Mouse (Mus musculus): ENCODE measurements around the gene Des. TPM values are rescaled to one million over a fixed set of nuclear protein-coding genes. Genes with fewer than 3 reads are reported as not detected.
A peak's percentile ranks its signal among the peaks of the same experiment; 100 is the strongest.

The Des gene
- polyA plus RNA-seq, 1 experiment from 2014 or later: 42.9 TPM

DNA sequence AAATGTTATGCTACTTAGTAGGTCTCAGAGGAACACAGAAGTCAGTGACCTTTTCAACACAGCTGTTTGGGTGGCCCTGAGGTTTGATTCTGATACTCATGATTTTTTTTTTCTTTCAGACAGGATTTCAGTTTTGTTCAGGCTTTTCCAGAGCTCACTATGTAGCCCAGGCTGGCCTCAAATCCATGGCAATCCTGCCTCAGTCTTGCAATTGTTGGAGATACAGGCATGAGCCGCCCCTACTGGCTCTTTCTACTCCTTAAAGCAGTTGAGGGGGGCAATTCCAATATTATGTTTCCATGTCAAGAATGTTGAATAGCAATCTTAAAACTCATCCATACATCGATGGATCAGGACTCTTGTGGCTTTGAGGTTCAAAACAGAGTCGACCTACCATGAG, 41.8 kb upstream of the Des start:
- Histone ChIP-seq H3K36me3 (ENCODE audit: insufficient read depth) (peaks cover 22% of the 10 kb centered on the region), H3K9ac (no peak overlapping the region), H3K4me3 (ENCODE audit: low read depth, low read length) (no peak overlapping the region; the same call in 1 of the 2 replicates), H3K27ac (ENCODE audit: low read depth) (no peak overlapping the region; the same call in 1 of the 2 replicates), H3K4me1 (ENCODE audit: insufficient read depth) (no peaks in the 10 kb centered on the region), H3K4me2 (peak overlapping the region; percentile 29), H3K9me3 (ENCODE audit: low read depth, low read length) (no peaks in the 10 kb centered on the region), H3K27me3 (ENCODE audit: insufficient read depth, low read length) (no peaks in the 10 kb centered on the region)
- WGBS: 71% methylated on average over 3 of the region's 3 CpGs
- no peak for TF ChIP-seq CTCF (IDR thresholded peaks at IDR 0.05; ENCODE audit: low read depth)
- ATAC-seq (ENCODE audit: insufficient read depth): no peak
- no peak for DNase-seq

DNA sequence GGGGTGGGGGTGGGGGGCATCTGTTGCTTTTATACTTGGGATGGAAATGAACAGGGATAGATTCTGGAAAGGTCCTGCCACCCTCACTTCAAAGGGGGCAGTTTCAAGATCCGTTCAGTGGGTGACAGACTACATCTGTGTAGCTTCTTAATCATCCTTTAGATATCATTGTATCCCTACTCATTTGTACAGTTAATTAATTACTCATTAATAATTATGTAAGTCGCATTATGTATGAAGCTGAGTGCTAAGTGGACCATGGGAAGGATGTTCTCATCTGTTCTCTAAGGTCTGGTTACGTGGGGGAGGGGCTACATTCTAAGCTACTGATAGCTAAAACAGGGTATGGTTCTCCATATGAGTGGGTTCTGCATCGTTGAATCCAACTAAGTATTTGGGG, 41.4 kb upstream of the Des start:
- no peaks in the 10 kb centered on the region for H3K27me3 ChIP-seq (ENCODE audit: insufficient read depth, low read length)
- no peaks in the 10 kb centered on the region for H3K4me1 ChIP-seq (ENCODE audit: insufficient read depth)
- H3K36me3 ChIP-seq (ENCODE audit: insufficient read depth): peaks cover 18% of the 10 kb centered on the region; the same call in 1 of the 2 replicates
- H3K9ac ChIP-seq: no peak overlapping the region
- H3K9me3 ChIP-seq (ENCODE audit: low read depth, low read length): no peaks in the 10 kb centered on the region
- H3K4me2 ChIP-seq: no peak overlapping the region
- H3K4me3 ChIP-seq (ENCODE audit: low read depth, low read length): no peak overlapping the region
- DNase-seq (no peak), ATAC-seq (ENCODE audit: insufficient read depth) (no peak)
- H3K27ac ChIP-seq (ENCODE audit: low read depth): no peak overlapping the region
- TF ChIP-seq CTCF (IDR thresholded peaks at IDR 0.05; ENCODE audit: low read depth): no peak
- WGBS: 84% methylated on average over 4 of the region's 4 CpGs

DNA sequence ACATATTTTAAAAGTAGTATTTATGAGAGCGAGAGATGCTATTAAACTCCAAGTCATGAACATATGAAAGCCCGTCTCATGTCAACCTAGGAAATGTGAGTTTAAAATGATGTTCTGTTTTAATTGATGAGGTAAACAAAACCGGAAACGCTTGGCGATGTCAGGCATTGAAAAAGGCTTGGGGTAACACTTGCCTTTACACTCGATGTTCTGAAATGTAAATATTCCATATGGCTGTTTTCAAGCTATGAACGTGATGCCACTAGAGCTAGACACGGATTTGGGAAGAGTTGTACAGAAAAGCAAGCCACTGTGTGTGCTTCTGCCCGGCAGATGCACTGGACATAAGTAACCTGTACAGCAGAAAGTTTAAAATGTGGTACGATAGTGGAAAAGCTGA, 41.0 kb upstream of the Des start:
- Histone ChIP-seq H3K4me2 (no peak overlapping the region), H3K9me3 (ENCODE audit: low read depth, low read length) (no peaks in the 10 kb centered on the region), H3K4me1 (ENCODE audit: insufficient read depth) (no peaks in the 10 kb centered on the region), H3K9ac (no peak overlapping the region), H3K27ac (ENCODE audit: low read depth) (no peak overlapping the region), H3K4me3 (ENCODE audit: low read depth, low read length) (no peak overlapping the region), H3K27me3 (ENCODE audit: insufficient read depth, low read length) (no peaks in the 10 kb centered on the region), H3K36me3 (ENCODE audit: insufficient read depth) (peaks cover 14% of the 10 kb centered on the region; the same call in 1 of the 2 replicates)
- no peak for TF ChIP-seq CTCF (IDR thresholded peaks at IDR 0.05; ENCODE audit: low read depth)
- no peak for ATAC-seq (ENCODE audit: insufficient read depth)
- WGBS: 68% methylated on average over 10 of the region's 10 CpGs
- DNase-seq: no peak

DNA sequence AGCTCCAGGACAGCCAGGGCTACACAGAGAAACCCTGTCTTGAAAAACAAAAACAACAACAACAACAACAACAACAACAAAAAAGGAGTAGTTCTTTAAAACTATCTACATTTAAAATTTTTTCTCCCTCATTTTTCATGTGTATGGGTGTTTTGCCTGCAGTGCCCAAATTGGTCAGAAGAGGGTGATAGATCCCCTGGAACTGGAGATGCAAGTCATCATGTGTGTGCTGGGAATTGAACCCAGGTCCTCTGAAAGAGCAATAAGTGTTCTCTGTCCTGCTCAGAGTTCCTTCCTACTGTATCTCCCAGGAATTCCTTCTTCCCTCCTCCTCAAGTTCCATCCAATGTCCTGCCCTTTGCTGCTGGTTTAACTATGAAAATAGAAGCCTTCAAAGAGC, 32.7 kb upstream of the Des start:
- Histone ChIP-seq H3K27ac (ENCODE audit: low read depth) (no peak overlapping the region), H3K4me3 (ENCODE audit: low read depth, low read length) (no peak overlapping the region), H3K4me1 (ENCODE audit: insufficient read depth) (no peaks in the 10 kb centered on the region), H3K36me3 (ENCODE audit: insufficient read depth) (no peaks in the 10 kb centered on the region), H3K9me3 (ENCODE audit: low read depth, low read length) (no peaks in the 10 kb centered on the region), H3K4me2 (no peak overlapping the region), H3K9ac (no peak overlapping the region), H3K27me3 (ENCODE audit: insufficient read depth, low read length) (no peaks in the 10 kb centered on the region)
- no peak for TF ChIP-seq CTCF (IDR thresholded peaks at IDR 0.05; ENCODE audit: low read depth)
- DNase-seq: no peak
- no peak for ATAC-seq (ENCODE audit: insufficient read depth)

DNA sequence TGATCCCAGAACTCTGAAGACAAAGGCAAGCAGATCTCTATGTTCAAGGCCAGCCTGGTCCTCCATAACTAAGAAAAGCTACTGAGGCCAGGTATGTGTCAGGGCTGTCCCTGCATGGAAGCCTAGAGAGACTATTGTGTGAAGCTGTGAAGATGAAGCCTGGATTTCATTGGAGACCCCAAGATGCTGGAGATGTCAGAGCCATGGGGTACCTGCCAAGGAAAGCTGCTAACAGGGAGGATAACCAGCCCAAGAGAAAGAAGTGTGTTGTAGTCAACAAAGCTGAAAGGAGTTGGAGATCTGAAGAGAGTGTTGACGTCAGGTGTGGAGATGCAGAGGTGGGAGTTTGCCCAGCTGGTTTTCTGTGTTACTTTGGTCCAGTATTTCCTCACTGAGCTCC, 28.9 kb upstream of the Des start:
- DNase-seq (no peak), ATAC-seq (ENCODE audit: insufficient read depth) (no peak)
- Histone ChIP-seq H3K4me3 (ENCODE audit: low read depth, low read length) (no peak overlapping the region), H3K9ac (no peak overlapping the region), H3K9me3 (ENCODE audit: low read depth, low read length) (no peaks in the 10 kb centered on the region), H3K27ac (ENCODE audit: low read depth) (no peak overlapping the region), H3K27me3 (ENCODE audit: insufficient read depth, low read length) (no peaks in the 10 kb centered on the region), H3K4me2 (no peak overlapping the region), H3K36me3 (ENCODE audit: insufficient read depth) (no peaks in the 10 kb centered on the region), H3K4me1 (ENCODE audit: insufficient read depth) (no peaks in the 10 kb centered on the region)
- WGBS: 59% methylated on average over 1 of the region's 1 CpGs
- no peak for TF ChIP-seq CTCF (IDR thresholded peaks at IDR 0.05; ENCODE audit: low read depth)

DNA sequence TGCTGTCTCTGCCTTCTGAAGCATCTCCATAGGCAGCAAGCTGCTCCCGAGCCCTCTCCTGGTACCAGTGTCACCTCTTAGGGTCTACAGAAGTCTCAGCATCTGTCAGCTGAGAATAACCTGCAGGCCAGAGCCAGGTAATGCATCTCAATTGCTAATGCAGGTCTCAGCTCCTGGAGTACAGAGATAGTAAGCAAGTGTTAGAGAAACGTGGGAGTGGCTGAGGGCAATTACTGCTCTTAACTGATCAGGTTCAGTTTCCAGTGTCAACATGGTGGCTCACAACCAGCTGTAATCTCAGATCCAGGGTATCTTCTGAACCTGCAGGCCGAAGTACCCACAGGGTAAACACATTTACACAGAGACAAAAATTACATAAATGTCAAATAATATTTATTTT, 23.7 kb upstream of the Des start:
- no peak overlapping the region for H3K27ac ChIP-seq (ENCODE audit: low read depth)
- no peaks in the 10 kb centered on the region for H3K36me3 ChIP-seq (ENCODE audit: insufficient read depth)
- peaks cover 27% of the 10 kb centered on the region for H3K4me1 ChIP-seq (ENCODE audit: insufficient read depth)
- no peak overlapping the region for H3K4me3 ChIP-seq (ENCODE audit: low read depth, low read length)
- H3K9ac ChIP-seq: no peak overlapping the region
- no peaks in the 10 kb centered on the region for H3K9me3 ChIP-seq (ENCODE audit: low read depth, low read length)
- 50% methylated on average over 3 of the region's 3 CpGs for WGBS
- DNase-seq (no peak), ATAC-seq (ENCODE audit: insufficient read depth) (no peak)
- TF ChIP-seq CTCF (IDR thresholded peaks at IDR 0.05; ENCODE audit: low read depth): no peak
- no peak overlapping the region for H3K4me2 ChIP-seq
- H3K27me3 ChIP-seq (ENCODE audit: insufficient read depth, low read length): no peaks in the 10 kb centered on the region

DNA sequence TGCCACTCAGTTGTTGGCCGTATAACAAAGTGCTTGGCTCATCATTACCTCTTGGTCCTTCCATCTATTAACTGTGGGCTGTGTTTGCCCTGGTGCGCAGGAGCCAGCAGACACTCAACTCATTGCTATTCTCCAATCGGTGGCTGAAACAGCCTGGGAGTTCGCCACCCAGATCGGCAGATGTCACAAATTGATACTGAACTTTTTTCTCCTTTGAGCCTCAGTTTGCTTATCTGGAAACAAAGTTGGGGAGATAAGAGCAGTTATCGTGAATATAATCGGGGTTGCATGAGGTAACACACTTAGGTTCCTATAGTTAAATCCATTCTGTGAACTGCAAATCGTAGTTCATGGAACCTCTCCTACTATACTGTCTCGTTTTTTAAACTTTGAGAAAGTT, 23.0 kb upstream of the Des start:
- no peak for TF ChIP-seq CTCF (IDR thresholded peaks at IDR 0.05; ENCODE audit: low read depth)
- DNase-seq (no peak), ATAC-seq (ENCODE audit: insufficient read depth) (no peak)
- Histone ChIP-seq H3K9ac (no peak overlapping the region), H3K27me3 (ENCODE audit: insufficient read depth, low read length) (peaks cover 2% of the 10 kb centered on the region; the same call in 1 of the 2 replicates), H3K27ac (ENCODE audit: low read depth) (peak overlapping the region; percentile 68; the same call in 1 of the 2 replicates), H3K36me3 (ENCODE audit: insufficient read depth) (no peaks in the 10 kb centered on the region), H3K4me1 (ENCODE audit: insufficient read depth) (peaks cover 27% of the 10 kb centered on the region), H3K4me2 (no peak overlapping the region), H3K4me3 (ENCODE audit: low read depth, low read length) (no peak overlapping the region), H3K9me3 (ENCODE audit: low read depth, low read length) (no peaks in the 10 kb centered on the region)
- 45% methylated on average over 9 of the region's 9 CpGs for WGBS
